Mouse (Mus musculus) lung, embryonic 15.5 days (tissue): ENCODE data around the gene Dvl2. TPM values are rescaled to one million over a fixed set of nuclear protein-coding genes. Genes with fewer than 3 reads are reported as not detected.

Experiments used
- ATAC-seq: fragments of 200-750 bp; cut with Nextera tagmentation; 2 replicates; pipeline ENCODE4 v1.8.0; 2017; ENCODE audit warnings: moderate number of reproducible peaks, borderline replicate concordance; ENCODE audit not compliant: low FRiP score, low TSS enrichment; ENCODE audit errors: extremely low read depth
- H3K27ac ChIP-seq: fragments of 300-500 bp; sonication (generic); 2 replicates; pipeline ENCODE4 v1.5.1; 2015; ENCODE audit warnings: moderate library complexity, mild to moderate bottlenecking, inconsistent platforms
- H3K27me3 ChIP-seq: fragments of 300-500 bp; sonication (generic); 2 replicates; pipeline ENCODE4 v1.6.1; 2015; ENCODE audit warnings: inconsistent platforms
- H3K36me3 ChIP-seq: fragments of 300-500 bp; sonication (generic); 2 replicates; pipeline ENCODE4 v1.6.1; 2015; ENCODE audit warnings: inconsistent platforms
- H3K4me1 ChIP-seq: fragments of 300-500 bp; sonication (generic); 2 replicates; pipeline ENCODE4 v1.6.1; 2015; ENCODE audit warnings: inconsistent platforms
- H3K4me2 ChIP-seq: fragments of 300-500 bp; sonication (generic); 2 replicates; pipeline ENCODE4 v1.6.1; 2015; ENCODE audit warnings: inconsistent platforms, mild to moderate bottlenecking, moderate library complexity
- H3K4me3 ChIP-seq: fragments of 300-500 bp; sonication (generic); 2 replicates; pipeline ENCODE4 v1.5.1; 2015; ENCODE audit warnings: mild to moderate bottlenecking, inconsistent platforms
- H3K9ac ChIP-seq: fragments of 300-500 bp; sonication (generic); 2 replicates; pipeline ENCODE4 v1.6.1; 2015; ENCODE audit warnings: inconsistent platforms
- H3K9me3 ChIP-seq: fragments of 300-500 bp; sonication (generic); 2 replicates; pipeline ENCODE4 v1.6.1; 2016; ENCODE audit warnings: inconsistent platforms
- WGBS: fragments of 180-500 bp; shearing (Covaris S2); methylation state at CpG from one replicate; pipeline ENCODE4 v1.1.7; 2015; 5-methylcytosine and 5-hydroxymethylcytosine counted together
- polyA plus RNA-seq: library from polyadenylated mRNA; unstranded; fragments of >200 nt; fragmentation: Nextera tagmentation; extraction: Ambion mirVana; gene quantifications from 2 replicates; pipeline ENCODE4 v1.2.1, GENCODE M21; 2015

Gene Dvl2
- polyA plus RNA-seq, 1 experiment from 2014 or later = 40.3 TPM

GRCm38 (mm10) chr11:69966006-69966859, 34.2 kb upstream of the Dvl2 start:
- Histone ChIP-seq H3K4me2 (peak overlapping the region; percentile 61), H3K36me3 (peaks cover 25% of the 10 kb centered on the region), H3K4me3 (peak overlapping the region; percentile 54), H3K9ac (peak overlapping the region; percentile 54), H3K9me3 (no peaks in the 10 kb centered on the region), H3K27ac (peak overlapping the region; percentile 71), H3K27me3 (peaks cover 63% of the 10 kb centered on the region), H3K4me1 (peaks cover 8% of the 10 kb centered on the region; the same call in 1 of the 2 replicates)
- 0 out of 2 replicates have a peak, but pooled peaks have one; percentile 52 for ATAC-seq
- 2% methylated on average over 59 of the region's 59 CpGs for WGBS

DNA sequence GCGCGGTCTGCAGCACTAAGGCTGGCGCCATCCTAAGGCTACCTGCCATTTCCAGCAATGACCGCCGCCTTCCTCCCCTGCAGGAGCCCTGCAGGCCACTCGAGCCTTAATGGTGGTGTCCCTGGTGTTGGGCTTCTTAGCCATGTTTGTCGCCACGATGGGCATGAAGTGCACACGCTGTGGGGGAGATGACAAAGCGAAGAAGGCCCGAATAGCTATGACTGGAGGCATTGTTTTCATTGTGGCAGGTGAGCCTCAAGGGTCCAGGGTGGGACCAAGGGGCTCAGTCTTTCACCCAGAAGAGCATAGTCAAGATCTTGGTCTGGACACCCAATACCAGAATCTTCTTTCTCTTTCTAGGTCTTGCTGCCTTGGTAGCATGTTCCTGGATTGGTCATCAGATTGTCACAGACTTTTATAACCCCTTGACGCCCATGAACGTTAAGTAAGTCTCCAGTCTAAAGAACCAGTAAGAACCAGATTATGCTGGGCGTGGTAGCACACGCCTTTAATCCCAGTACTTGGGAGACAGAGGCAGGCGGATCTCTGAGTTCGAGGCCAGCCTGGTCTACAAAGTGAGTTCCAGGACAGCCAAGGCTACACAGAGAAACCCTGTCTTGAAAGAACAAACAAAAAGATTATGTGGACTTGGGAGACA, 33.4 kb upstream of the Dvl2 start:
- Histone ChIP-seq H3K27ac (peak overlapping the region; percentile 71), H3K9me3 (no peaks in the 10 kb centered on the region), H3K27me3 (peaks cover 56% of the 10 kb centered on the region), H3K36me3 (peaks cover 32% of the 10 kb centered on the region), H3K4me2 (peak overlapping the region; percentile 61), H3K4me3 (peak overlapping the region; percentile 54), H3K9ac (peak overlapping the region; percentile 54), H3K4me1 (peaks cover 8% of the 10 kb centered on the region; the same call in 1 of the 2 replicates)
- no peak for ATAC-seq
- WGBS = 34% methylated on average over 17 of the region's 17 CpGs

DNA sequence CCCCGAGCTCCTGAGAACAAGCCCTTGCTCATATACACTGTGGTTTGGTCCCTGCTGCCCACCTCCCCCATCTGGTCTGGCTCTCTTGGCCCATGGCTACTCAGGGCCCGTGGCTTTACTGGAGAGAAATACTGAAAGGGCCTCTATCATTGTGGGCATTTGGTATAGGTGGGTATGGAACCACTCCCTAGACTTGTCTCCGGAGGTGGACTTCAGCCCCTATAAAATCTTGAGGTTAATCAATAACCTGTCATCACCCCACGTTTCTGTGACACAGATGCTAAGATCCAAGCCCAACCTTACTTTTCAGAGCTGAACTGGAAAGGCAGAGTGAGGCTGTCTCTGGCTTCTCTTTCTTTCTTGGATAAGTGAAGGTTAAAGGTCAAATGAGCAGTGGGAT, 31.6 kb upstream of the Dvl2 start:
- ATAC-seq = no peak
- WGBS = 77% methylated on average over 4 of the region's 4 CpGs
- no peak overlapping the region for H3K4me2 ChIP-seq
- H3K9me3 ChIP-seq = no peaks in the 10 kb centered on the region
- peaks cover 40% of the 10 kb centered on the region for H3K36me3 ChIP-seq
- H3K27me3 ChIP-seq = peaks cover 39% of the 10 kb centered on the region
- H3K4me1 ChIP-seq = peaks cover 8% of the 10 kb centered on the region; the same call in 1 of the 2 replicates
- no peak overlapping the region for H3K4me3 ChIP-seq
- H3K9ac ChIP-seq = no peak overlapping the region
- no peak overlapping the region for H3K27ac ChIP-seq

DNA sequence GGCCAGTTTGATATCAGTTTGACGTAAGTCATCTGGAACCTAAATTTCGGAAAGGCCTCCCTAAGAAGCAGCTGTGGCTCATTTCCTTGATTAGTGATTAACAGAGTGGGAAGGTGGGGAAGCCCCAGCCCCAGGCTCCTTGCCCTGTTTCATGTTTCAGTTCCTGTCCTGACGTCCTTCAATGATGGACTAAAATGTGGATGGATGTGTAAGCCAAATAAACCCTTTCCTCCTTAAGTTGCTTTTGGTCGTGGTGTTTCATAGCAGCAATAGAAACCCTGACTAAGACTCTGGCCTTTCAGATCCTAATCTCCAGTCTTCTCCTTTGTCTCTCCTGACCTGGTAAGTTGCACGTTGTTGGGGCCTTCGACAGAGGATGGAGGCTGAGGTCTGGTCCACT, 30.2 kb upstream of the Dvl2 start:
- H3K27ac ChIP-seq = no peak overlapping the region
- no peak overlapping the region for H3K9ac ChIP-seq
- H3K27me3 ChIP-seq = peaks cover 24% of the 10 kb centered on the region
- H3K4me1 ChIP-seq = peaks cover 8% of the 10 kb centered on the region; the same call in 1 of the 2 replicates
- H3K36me3 ChIP-seq = peaks cover 53% of the 10 kb centered on the region
- no peak overlapping the region for H3K4me3 ChIP-seq
- no peak overlapping the region for H3K4me2 ChIP-seq
- no peaks in the 10 kb centered on the region for H3K9me3 ChIP-seq
- ATAC-seq = no peak
- WGBS = 73% methylated on average over 6 of the region's 6 CpGs

DNA sequence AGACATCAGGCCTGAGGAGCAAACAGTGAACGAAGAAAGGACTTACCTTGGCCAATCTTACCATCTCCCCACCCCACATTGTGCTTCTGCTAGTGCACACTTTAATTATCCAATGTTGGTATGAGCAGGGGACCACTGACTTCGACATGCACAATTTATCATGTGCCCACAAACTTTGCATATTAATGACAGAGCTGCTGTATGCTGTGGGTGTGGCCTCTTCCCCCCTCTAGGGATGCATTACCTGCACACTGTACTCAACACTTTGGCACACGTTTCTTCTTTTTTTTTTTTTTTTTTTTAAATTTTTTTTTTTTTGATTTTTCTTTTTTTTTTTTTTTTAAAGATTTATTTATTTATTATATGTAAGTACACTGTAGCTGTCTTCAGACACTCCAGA, 29.6 kb upstream of the Dvl2 start:
- 62% methylated on average over 3 of the region's 3 CpGs for WGBS
- H3K27ac ChIP-seq = no peak overlapping the region

GRCm38 (mm10) chr11:69974907-69975306, 25.5 kb upstream of the Dvl2 start:
- ATAC-seq = no peak
- Histone ChIP-seq H3K36me3 (peaks cover 65% of the 10 kb centered on the region), H3K9me3 (no peaks in the 10 kb centered on the region), H3K27me3 (no peaks in the 10 kb centered on the region), H3K4me3 (no peak overlapping the region), H3K9ac (no peak overlapping the region), H3K4me2 (no peak overlapping the region), H3K27ac (no peak overlapping the region), H3K4me1 (peaks cover 10% of the 10 kb centered on the region)
- 91% methylated on average over 2 of the region's 2 CpGs for WGBS

More for the DNA sequence above, 29.6 kb upstream of the Dvl2 start:
- no peak for ATAC-seq
- Histone ChIP-seq H3K9me3 (no peaks in the 10 kb centered on the region), H3K9ac (no peak overlapping the region), H3K4me1 (peaks cover 5% of the 10 kb centered on the region; the same call in 1 of the 2 replicates), H3K4me3 (no peak overlapping the region), H3K27me3 (peaks cover 19% of the 10 kb centered on the region), H3K4me2 (no peak overlapping the region), H3K36me3 (peaks cover 56% of the 10 kb centered on the region)

DNA sequence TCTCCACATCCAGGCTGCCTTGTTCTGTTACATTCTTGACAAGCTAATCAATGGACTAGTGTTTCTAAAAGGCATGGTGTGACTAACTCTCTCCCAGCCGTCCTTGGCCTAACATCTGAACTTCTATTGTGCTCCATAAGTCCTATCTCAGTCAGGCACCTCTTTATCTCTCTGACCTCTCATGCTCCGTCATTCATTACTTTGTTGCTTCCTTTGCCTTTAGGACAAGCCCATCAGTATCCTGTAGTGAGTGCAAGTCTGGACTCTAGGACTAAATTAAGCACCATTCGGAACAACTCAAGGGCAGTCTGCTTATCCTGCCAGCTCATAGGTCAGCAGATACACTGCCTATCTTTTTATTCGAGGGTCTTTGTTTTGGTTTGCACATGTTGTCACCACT, 24.1 kb upstream of the Dvl2 start:
- Histone ChIP-seq H3K27me3 (no peaks in the 10 kb centered on the region), H3K4me2 (no peak overlapping the region), H3K36me3 (peaks cover 57% of the 10 kb centered on the region), H3K9ac (no peak overlapping the region), H3K4me3 (no peak overlapping the region), H3K4me1 (peaks cover 10% of the 10 kb centered on the region), H3K9me3 (no peaks in the 10 kb centered on the region), H3K27ac (no peak overlapping the region)
- no peak for ATAC-seq
- WGBS = 79% methylated on average over 4 of the region's 4 CpGs

DNA sequence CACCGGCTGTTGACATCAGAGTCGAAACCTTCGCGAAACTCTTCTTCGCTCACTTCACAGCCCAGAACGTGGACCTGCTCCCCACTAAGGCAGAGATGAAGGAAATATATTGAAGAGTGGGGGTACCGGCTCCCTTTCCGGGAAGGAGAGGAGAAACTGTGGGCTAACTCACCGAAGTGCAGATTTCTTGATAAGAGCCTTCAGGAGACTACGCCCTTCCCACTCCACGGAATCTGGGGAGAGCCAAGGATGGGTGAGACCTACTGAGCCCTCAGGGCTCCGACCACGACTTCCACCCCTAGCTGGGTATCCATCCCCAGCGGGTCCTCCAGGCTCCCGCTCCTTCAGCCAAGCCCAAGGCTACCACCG, 20.6 kb upstream of the Dvl2 start:
- peak overlapping the region; percentile 81 for H3K4me2 ChIP-seq
- 2% methylated on average over 16 of the region's 16 CpGs for WGBS
- H3K4me3 ChIP-seq = peak overlapping the region; percentile 98
- peaks cover 45% of the 10 kb centered on the region for H3K36me3 ChIP-seq
- H3K9me3 ChIP-seq = no peaks in the 10 kb centered on the region
- H3K27ac ChIP-seq = peak overlapping the region; percentile 100
- peaks cover 32% of the 10 kb centered on the region for H3K4me1 ChIP-seq
- H3K9ac ChIP-seq = peak overlapping the region; percentile 81
- ATAC-seq = no peak; the same call in 1 of the 2 replicates
- H3K27me3 ChIP-seq = no peaks in the 10 kb centered on the region

DNA sequence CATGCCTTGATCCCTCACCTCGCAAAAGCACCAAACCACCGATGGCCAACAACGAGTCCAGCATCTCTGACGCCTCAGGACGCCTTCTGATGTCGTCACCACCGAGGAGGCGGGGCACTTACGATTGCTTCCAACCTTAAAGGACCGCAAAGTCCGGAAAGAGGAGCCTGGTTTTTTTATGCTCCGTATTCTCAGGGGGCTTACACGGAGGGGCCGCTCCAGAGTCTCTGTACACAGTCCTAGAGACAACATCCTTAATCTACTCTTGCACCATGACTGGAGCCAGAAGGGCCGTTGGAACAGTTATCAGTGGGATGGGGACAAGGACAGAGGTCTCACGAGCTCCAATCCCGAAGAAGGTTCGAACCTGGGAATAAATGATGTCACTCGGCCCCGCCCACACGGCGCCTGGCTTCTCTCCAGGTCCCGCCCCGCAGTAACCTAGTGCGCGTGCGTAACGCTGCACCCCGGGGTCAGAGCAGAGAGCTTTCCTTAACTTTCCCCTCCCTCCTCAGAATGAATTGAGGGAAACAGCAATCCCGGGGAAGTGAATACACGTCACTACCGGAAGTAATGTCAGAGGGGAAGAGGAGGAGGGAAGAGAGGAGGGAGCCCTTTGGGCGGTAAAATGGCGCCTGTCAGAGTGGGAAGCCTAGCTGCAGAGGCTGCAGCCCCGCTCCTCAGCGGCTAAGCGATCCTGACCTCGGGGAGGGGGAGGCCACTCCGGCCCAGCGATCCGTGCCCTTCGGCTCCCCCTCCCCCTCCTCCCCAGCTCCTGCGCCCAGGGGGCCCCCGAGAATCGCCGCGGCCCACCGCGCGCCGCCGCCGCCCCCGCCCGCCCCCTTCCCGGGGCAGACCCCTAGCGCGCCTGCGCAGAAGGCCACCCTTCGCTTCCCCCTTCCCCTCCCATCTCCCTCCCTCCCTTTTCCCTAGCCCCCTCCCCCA, 19.9 kb upstream of the Dvl2 start:
- H3K4me1 ChIP-seq = peaks cover 32% of the 10 kb centered on the region
- H3K27ac ChIP-seq = peak overlapping the region; percentile 100
- H3K36me3 ChIP-seq = peaks cover 45% of the 10 kb centered on the region
- peak overlapping the region; percentile 98 for H3K4me3 ChIP-seq
- peak; percentile 95 for ATAC-seq
- no peaks in the 10 kb centered on the region for H3K9me3 ChIP-seq
- no peaks in the 10 kb centered on the region for H3K27me3 ChIP-seq
- peak overlapping the region; percentile 93 for H3K9ac ChIP-seq
- H3K4me2 ChIP-seq = peak overlapping the region; percentile 81
- under 1% methylated on average over 41 of the region's 60 CpGs for WGBS

DNA sequence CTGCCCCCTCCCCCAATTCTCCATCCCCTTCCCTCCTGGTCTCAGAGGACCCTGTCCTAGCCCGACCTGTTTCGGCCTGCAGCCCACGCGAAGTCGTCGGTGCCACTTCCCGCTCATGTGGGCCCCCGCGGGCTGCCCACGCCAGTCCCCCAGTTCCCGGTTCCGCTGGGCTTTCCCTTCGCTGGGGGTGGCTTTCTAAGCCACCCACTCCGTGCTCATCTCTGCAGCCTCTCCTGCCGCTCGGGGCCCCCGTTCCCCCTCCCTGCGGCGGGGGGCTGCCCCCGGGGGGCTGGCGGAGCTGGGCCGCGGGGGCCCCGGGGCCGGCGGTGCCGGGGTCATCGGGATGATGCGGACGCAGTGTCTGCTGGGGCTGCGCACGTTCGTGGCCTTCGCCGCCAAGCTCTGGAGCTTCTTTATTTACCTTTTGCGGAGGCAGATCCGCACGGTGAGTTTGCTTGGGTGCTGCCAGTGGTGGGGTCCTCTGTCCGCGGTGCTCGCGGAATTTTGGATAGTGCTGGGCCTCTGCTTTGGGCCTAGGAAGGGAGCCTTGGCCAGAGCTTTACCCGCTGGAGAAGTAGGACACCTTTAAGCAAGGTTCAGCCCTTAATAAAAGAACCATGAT, 19.1 kb upstream of the Dvl2 start, which contains the start of gene Ctdnep1:
TSS of gene Ctdnep1 (plus strand) at position 16 of the 622 bp plus-strand sequence.
- Histone ChIP-seq H3K27me3 (no peaks in the 10 kb centered on the region), H3K4me2 (peak within 1 kb of the TSS; percentile 81), H3K4me3 (peak within 1 kb of the TSS; percentile 98), H3K27ac (peak within 1 kb of the TSS; percentile 100), H3K9ac (peak within 1 kb of the TSS; percentile 93), H3K4me1 (peaks cover 32% of the 10 kb centered on the region), H3K36me3 (peaks cover 46% of the 10 kb centered on the region), H3K9me3 (no peaks in the 10 kb centered on the region)
- WGBS = under 1% methylated on average over 41 of the region's 43 CpGs
- peak; percentile 46; the same call in 1 of the 2 replicates for ATAC-seq

GRCm38 (mm10) chr11:69982225-69982624, 18.2 kb upstream of the Dvl2 start, which contains the start of gene Elp5:
Gene Elp5, minus strand, starts transcription at chr11:69982517.
- peaks cover 48% of the 10 kb centered on the region for H3K36me3 ChIP-seq
- H3K9me3 ChIP-seq = no peaks in the 10 kb centered on the region
- ATAC-seq = no peak
- WGBS = 36% methylated on average over 8 of the region's 8 CpGs
- peak within 1 kb of the TSS; percentile 67 for H3K4me2 ChIP-seq
- H3K4me3 ChIP-seq = peak within 1 kb of the TSS; percentile 98
- H3K27me3 ChIP-seq = no peaks in the 10 kb centered on the region
- peak within 1 kb of the TSS; percentile 100 for H3K27ac ChIP-seq
- H3K9ac ChIP-seq = peak within 1 kb of the TSS; percentile 93
- peaks cover 32% of the 10 kb centered on the region for H3K4me1 ChIP-seq
